Mouse (Mus musculus): ENCODE results near the gene Zkscan2. TPM values are rescaled to one million over a fixed set of nuclear protein-coding genes. Genes with fewer than 3 reads are reported as not detected.

Zkscan2 gene
- polyA plus RNA-seq, 1 experiment from 2014 or later, result 9.0 TPM

Other genes with a start within 250 kb of the Zkscan2 start
- 69.5 and 70.5 TPM in 2 replicates for gene Lcmt1, start 130.7 kb downstream of the Zkscan2 start, polyA plus RNA-seq (2014; fragmentation: Nextera tagmentation; extraction: Ambion mirVana)
- gene Arhgap17, start 130.5 kb downstream of the Zkscan2 start, polyA plus RNA-seq (2014; fragmentation: Nextera tagmentation; extraction: Ambion mirVana), result 23.6 and 25.8 TPM in 2 replicates
- 0.98 and 1.4 TPM in 2 replicates for gene Aqp8, start 38.2 kb downstream of the Zkscan2 start, polyA plus RNA-seq (2014; fragmentation: Nextera tagmentation; extraction: Ambion mirVana)

All from hindbrain, embryonic 11.5 days (tissue).